Mouse (Mus musculus) G1E-ER4 (cell line): Measurements from ENCODE around the gene Arih2. TPM values are rescaled to one million over a fixed set of nuclear protein-coding genes. Genes with fewer than 3 reads are reported as not detected.

Source experiments
- GATA1 ChIP-seq: IDR thresholded peaks from one replicate; pipeline ENCODE4 v1.8.0; 2012; ENCODE audit warnings: low read length, inconsistent platforms
- polyA plus RNA-seq: library from polyadenylated mRNA; stranded (reverse); fragments of >175 nt; gene quantifications from 2 replicates; pipeline ENCODE4 v1.2.3, GENCODE M21; 2012

Gene Arih2
- polyA plus RNA-seq, 1 experiment: 161 TPM

- no peak for TF ChIP-seq GATA1
Measured at GRCm38 (mm10) chr9:108608889-108609288, 40.3 kb downstream of the Arih2 start.

GRCm38 (mm10) chr9:108601986-108602385 lies 47.2 kb downstream of the Arih2 start:
- TF ChIP-seq GATA1: no peak

GRCm38 (mm10) chr9:108600011-108600410 lies 49.2 kb downstream of the Arih2 start:
- no peak for TF ChIP-seq GATA1

GRCm38 (mm10) chr9:108599021-108599566 lies 50.1 kb downstream of the Arih2 start:
- TF ChIP-seq GATA1: no peak

- TF ChIP-seq GATA1: no peak
Measured at GRCm38 (mm10) chr9:108596998-108597764, 52.0 kb downstream of the Arih2 start, which contains the start of gene P4htm. Gene P4htm (minus strand): TSS chr9:108597667.

- TF ChIP-seq GATA1: no peak
Measured at GRCm38 (mm10) chr9:108594354-108594753, 54.8 kb downstream of the Arih2 start.

GRCm38 (mm10) chr9:108591462-108591861 lies 57.7 kb downstream of the Arih2 start:
- TF ChIP-seq GATA1: no peak

GRCm38 (mm10) chr9:108589229-108589628 lies 60.0 kb downstream of the Arih2 start:
- TF ChIP-seq GATA1: no peak

GRCm38 (mm10) chr9:108587571-108588180 lies 61.5 kb downstream of the Arih2 start:
- TF ChIP-seq GATA1: no peak

- no peak for TF ChIP-seq GATA1
Measured at GRCm38 (mm10) chr9:108579344-108579690, 69.9 kb downstream of the Arih2 start.

GRCm38 (mm10) chr9:108578545-108579343 lies 70.4 kb downstream of the Arih2 start, which contains the start of gene Wdr6:
Gene Wdr6 (minus strand): TSS chr9:108578739.
- TF ChIP-seq GATA1: no peak

GRCm38 (mm10) chr9:108577934-108578544 lies 71.1 kb downstream of the Arih2 start:
- TF ChIP-seq GATA1: no peak

- TF ChIP-seq GATA1: no peak
Measured at GRCm38 (mm10) chr9:108577025-108577424, 72.2 kb downstream of the Arih2 start.

GRCm38 (mm10) chr9:108575321-108576297 lies 73.6 kb downstream of the Arih2 start:
- TF ChIP-seq GATA1: no peak

- TF ChIP-seq GATA1: no peak
Measured at GRCm38 (mm10) chr9:108574921-108575320, 74.3 kb downstream of the Arih2 start.
